Mouse (Mus musculus): Measurements from ENCODE around the gene Crtam. TPM values are rescaled to one million over a fixed set of nuclear protein-coding genes. Genes with fewer than 3 reads are reported as not detected.
A peak's percentile ranks its signal among the peaks of the same experiment; 100 is the strongest.

Crtam gene
- polyA plus RNA-seq, 1 experiment from 2014 or later = not detected

- H3K4me3 ChIP-seq = no peak overlapping the region
- WGBS = 52% methylated on average over 9 of the region's 9 CpGs
- H3K9ac ChIP-seq (replicated peaks) = no peak overlapping the region
- no peaks in the 10 kb centered on the region for H3K9me3 ChIP-seq
- no peaks in the 10 kb centered on the region for H3K4me1 ChIP-seq
- ATAC-seq (replicated peaks) = no peak
- peaks cover 5% of the 10 kb centered on the region; the same call in 1 of the 2 replicates for H3K36me3 ChIP-seq
- no peak overlapping the region for H3K4me2 ChIP-seq (replicated peaks)
- no peak overlapping the region for H3K27ac ChIP-seq (replicated peaks)
- H3K27me3 ChIP-seq = no peaks in the 10 kb centered on the region
Observed at GRCm38 (mm10) chr9:41038150-41038664, 33.8 kb upstream of the Crtam start.

DNA sequence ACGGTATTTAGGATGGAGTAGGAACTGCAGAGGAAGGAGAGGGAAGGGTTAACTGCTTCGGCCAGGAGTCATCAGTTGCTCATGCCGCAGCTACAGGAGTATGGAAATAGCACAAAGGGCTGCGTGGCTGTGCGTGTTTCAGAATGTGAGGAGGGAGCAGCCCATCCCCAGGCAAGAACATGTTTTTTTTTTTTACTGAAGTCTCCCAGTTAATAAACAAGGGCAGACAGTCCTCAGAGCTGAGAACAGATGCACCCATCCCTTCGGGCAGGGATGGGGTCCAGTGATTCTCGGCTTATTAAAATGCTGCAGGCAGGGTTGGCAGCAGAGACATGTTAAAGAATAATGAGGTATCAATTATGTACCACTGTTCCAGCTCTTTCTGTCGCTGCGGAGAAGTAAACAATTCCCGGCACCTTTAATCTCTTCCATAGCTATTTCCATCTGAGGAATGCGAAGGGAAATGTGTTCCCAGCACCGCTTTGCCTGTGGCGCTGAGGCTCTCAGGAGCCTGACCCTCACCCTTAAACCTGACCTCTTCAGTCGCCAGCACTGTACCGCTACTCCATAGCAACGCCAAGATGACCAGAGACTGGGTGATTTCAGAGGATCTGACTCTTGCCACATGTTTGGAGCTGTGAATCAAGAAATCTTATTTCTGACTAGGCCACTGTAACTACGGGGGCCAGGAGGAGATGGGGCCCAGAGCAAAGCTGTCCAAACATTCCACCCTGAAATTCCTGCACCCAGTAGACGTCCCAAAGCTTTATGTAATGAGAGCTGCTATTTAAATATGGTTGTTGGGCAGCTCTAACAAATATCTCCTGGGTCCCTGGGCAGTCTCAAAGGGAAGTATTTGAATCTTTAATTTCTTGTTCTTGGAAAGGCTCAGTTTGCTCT, 27.4 kb upstream of the Crtam start:
- Histone ChIP-seq H3K9ac (replicated peaks) (no peak overlapping the region), H3K4me1 (peaks cover 11% of the 10 kb centered on the region)
- no peak for ATAC-seq (replicated peaks)

GRCm38 (mm10) chr9:41029827-41030226, 25.4 kb upstream of the Crtam start:
- Histone ChIP-seq H3K9me3 (no peaks in the 10 kb centered on the region), H3K4me3 (no peak overlapping the region), H3K9ac (replicated peaks) (no peak overlapping the region), H3K36me3 (no peaks in the 10 kb centered on the region), H3K4me1 (peaks cover 11% of the 10 kb centered on the region), H3K27ac (replicated peaks) (no peak overlapping the region), H3K27me3 (no peaks in the 10 kb centered on the region), H3K4me2 (replicated peaks) (no peak overlapping the region)
- ATAC-seq (replicated peaks) = no peak
- 68% methylated on average over 6 of the region's 6 CpGs for WGBS

More for the DNA sequence above, 27.4 kb upstream of the Crtam start:
- 34% methylated on average over 18 of the region's 18 CpGs for WGBS
- H3K4me2 ChIP-seq (replicated peaks) = no peak overlapping the region
- H3K9me3 ChIP-seq = no peaks in the 10 kb centered on the region
- no peak overlapping the region for H3K4me3 ChIP-seq
- no peaks in the 10 kb centered on the region for H3K27me3 ChIP-seq
- peak overlapping the region; percentile 60 for H3K27ac ChIP-seq (replicated peaks)
- no peaks in the 10 kb centered on the region for H3K36me3 ChIP-seq

DNA sequence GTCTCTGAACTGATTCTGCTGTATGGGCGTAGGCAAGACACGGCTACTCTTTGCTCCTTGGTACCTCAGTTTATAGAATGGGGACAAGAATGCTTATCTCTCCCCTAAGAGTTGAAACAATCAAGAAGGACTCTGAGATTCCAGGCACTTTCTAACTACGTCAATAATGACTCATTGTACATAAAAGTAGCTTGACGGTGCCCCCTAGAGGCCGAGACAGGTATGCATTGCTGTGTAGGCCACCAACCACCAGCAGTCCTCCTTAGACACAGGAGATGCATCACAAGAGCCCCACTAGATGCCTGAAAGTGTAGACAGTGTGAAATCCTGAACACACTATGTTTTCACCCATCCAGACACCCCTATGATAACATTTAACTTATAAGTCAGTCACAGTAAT, 24.0 kb upstream of the Crtam start:
- no peak overlapping the region for H3K27ac ChIP-seq (replicated peaks)
- H3K4me3 ChIP-seq = no peak overlapping the region
- no peaks in the 10 kb centered on the region for H3K9me3 ChIP-seq
- no peaks in the 10 kb centered on the region for H3K27me3 ChIP-seq
- H3K9ac ChIP-seq (replicated peaks) = no peak overlapping the region
- no peaks in the 10 kb centered on the region for H3K36me3 ChIP-seq
- H3K4me2 ChIP-seq (replicated peaks) = no peak overlapping the region
- ATAC-seq (replicated peaks) = no peak
- H3K4me1 ChIP-seq = peaks cover 11% of the 10 kb centered on the region
- WGBS = 41% methylated on average over 5 of the region's 5 CpGs

GRCm38 (mm10) chr9:41021690-41022089, 17.3 kb upstream of the Crtam start:
- no peak for ATAC-seq (replicated peaks)
- Histone ChIP-seq H3K27ac (replicated peaks) (no peak overlapping the region), H3K27me3 (no peaks in the 10 kb centered on the region), H3K9me3 (no peaks in the 10 kb centered on the region), H3K9ac (replicated peaks) (no peak overlapping the region), H3K4me3 (no peak overlapping the region), H3K36me3 (no peaks in the 10 kb centered on the region), H3K4me1 (no peaks in the 10 kb centered on the region), H3K4me2 (replicated peaks) (no peak overlapping the region)
- WGBS = 73% methylated on average over 3 of the region's 3 CpGs

DNA sequence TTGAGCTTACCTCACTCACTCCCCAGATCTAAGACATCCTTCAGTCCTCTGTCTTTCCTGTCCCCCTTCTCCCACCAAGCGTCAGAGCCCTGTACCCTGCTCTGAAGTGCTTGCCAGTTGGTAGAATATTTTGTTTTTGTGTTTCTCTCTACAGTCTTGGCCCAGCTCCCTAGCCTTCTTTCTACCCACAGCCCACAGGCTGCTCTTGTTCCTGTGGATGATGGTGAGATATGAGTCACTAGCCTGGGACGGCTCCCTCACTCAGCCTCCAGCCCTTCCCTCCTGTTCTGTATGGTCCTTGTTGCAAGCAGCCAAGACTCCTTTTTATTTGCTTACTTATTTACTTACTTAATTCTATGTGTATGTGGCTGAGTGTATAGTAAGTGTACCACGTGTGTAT, 16.1 kb upstream of the Crtam start:
- no peak overlapping the region for H3K4me2 ChIP-seq (replicated peaks)
- no peak overlapping the region for H3K9ac ChIP-seq (replicated peaks)
- ATAC-seq (replicated peaks) = no peak
- WGBS = 86% methylated on average over 3 of the region's 3 CpGs
- H3K27ac ChIP-seq (replicated peaks) = no peak overlapping the region
- no peaks in the 10 kb centered on the region for H3K9me3 ChIP-seq
- no peak overlapping the region for H3K4me3 ChIP-seq
- H3K4me1 ChIP-seq = no peaks in the 10 kb centered on the region
- H3K36me3 ChIP-seq = no peaks in the 10 kb centered on the region
- no peaks in the 10 kb centered on the region for H3K27me3 ChIP-seq

DNA sequence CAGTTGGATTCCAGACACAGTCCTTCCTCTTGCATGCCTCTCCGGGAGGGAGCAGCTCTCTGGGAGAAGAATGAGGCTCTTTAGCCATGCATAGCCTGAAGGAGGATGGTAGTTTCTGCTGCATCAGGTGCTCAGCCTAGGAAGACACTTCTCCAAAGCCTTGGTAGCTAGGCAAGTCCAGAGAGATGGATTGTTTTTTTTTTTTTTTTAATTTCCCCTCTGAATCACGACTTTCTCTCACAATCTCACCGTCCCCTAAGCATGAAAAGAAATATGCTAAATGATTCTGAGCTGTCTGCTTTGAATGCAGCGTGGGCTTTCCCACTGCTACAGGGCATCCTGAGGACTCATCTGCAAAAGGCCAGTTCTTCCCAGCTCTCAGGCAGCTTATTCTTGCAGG, 10.1 kb upstream of the Crtam start:
- Histone ChIP-seq H3K4me2 (replicated peaks) (no peak overlapping the region), H3K9ac (replicated peaks) (no peak overlapping the region), H3K27ac (replicated peaks) (no peak overlapping the region), H3K9me3 (no peaks in the 10 kb centered on the region), H3K4me3 (no peak overlapping the region), H3K36me3 (no peaks in the 10 kb centered on the region), H3K4me1 (peaks cover 33% of the 10 kb centered on the region), H3K27me3 (no peaks in the 10 kb centered on the region)
- ATAC-seq (replicated peaks) = no peak
- 38% methylated on average over 4 of the region's 4 CpGs for WGBS

- no peak overlapping the region for H3K9ac ChIP-seq (replicated peaks)
- ATAC-seq (replicated peaks) = no peak
- H3K36me3 ChIP-seq = no peaks in the 10 kb centered on the region
- H3K27me3 ChIP-seq = no peaks in the 10 kb centered on the region
- 17% methylated on average over 5 of the region's 5 CpGs for WGBS
- H3K4me2 ChIP-seq (replicated peaks) = no peak overlapping the region; the same call in 1 of the 2 replicates
- H3K27ac ChIP-seq (replicated peaks) = peak overlapping the region; percentile 83
- no peaks in the 10 kb centered on the region for H3K9me3 ChIP-seq
- no peak overlapping the region for H3K4me3 ChIP-seq
- peaks cover 33% of the 10 kb centered on the region for H3K4me1 ChIP-seq
Observed at GRCm38 (mm10) chr9:41012456-41012855, 8.0 kb upstream of the Crtam start.

- Histone ChIP-seq H3K9ac (replicated peaks) (no peak overlapping the region), H3K4me3 (no peak overlapping the region), H3K4me1 (peaks cover 33% of the 10 kb centered on the region), H3K27ac (replicated peaks) (peak overlapping the region; percentile 83), H3K27me3 (no peaks in the 10 kb centered on the region), H3K9me3 (no peaks in the 10 kb centered on the region), H3K36me3 (no peaks in the 10 kb centered on the region), H3K4me2 (replicated peaks) (peak overlapping the region; percentile 19; the same call in 1 of the 2 replicates)
- WGBS = 7% methylated on average over 13 of the region's 13 CpGs
- ATAC-seq (replicated peaks) = peak; percentile 89
Observed at GRCm38 (mm10) chr9:41011512-41012436, 7.3 kb upstream of the Crtam start.

- Histone ChIP-seq H3K4me1 (peaks cover 21% of the 10 kb centered on the region), H3K27ac (replicated peaks) (no peak overlapping the region), H3K27me3 (no peaks in the 10 kb centered on the region), H3K4me2 (replicated peaks) (no peak overlapping the region), H3K9ac (replicated peaks) (no peak overlapping the region), H3K4me3 (no peak overlapping the region), H3K36me3 (no peaks in the 10 kb centered on the region), H3K9me3 (no peaks in the 10 kb centered on the region)
- ATAC-seq (replicated peaks) = no peak
- 11% methylated on average over 1 of the region's 1 CpGs for WGBS
Observed at GRCm38 (mm10) chr9:41007785-41008184, 3.4 kb upstream of the Crtam start.

GRCm38 (mm10) chr9:40997116-40997779, 7.2 kb downstream of the Crtam start:
- Histone ChIP-seq H3K4me3 (no peak overlapping the region), H3K9ac (replicated peaks) (no peak overlapping the region), H3K36me3 (no peaks in the 10 kb centered on the region), H3K27me3 (no peaks in the 10 kb centered on the region), H3K27ac (replicated peaks) (no peak overlapping the region), H3K4me2 (replicated peaks) (no peak overlapping the region), H3K9me3 (no peaks in the 10 kb centered on the region), H3K4me1 (peaks cover 12% of the 10 kb centered on the region; the same call in 1 of the 2 replicates)
- 92% methylated on average over 7 of the region's 7 CpGs for WGBS
- ATAC-seq (replicated peaks) = no peak
